In genomic region chr8:47046340-47046739, GRCm38 (mm10) we compare ENCODE assay signal across 17 mouse cellular contexts. TPM values are rescaled to one million over a fixed set of nuclear protein-coding genes. Genes with fewer than 3 reads are reported as not detected.
"Had no signal": no experiment of that assay in that cellular context is flagged by ENCODE, and none has a peak within 500 bp of the region (broad histone marks: within the 10 kb centered on the region; RNA-seq: fewer than 3 reads in every experiment).

No protein-coding gene starts in this region.

- H3K27ac ChIP-seq: liver, embryonic 15.5 days; midbrain, embryonic 10.5 days; midbrain, embryonic 12.5 days; neural tube, embryonic 13.5 days; neural tube, embryonic 15.5 days had no signal

- H3K4me1 ChIP-seq: liver, embryonic 15.5 days; midbrain, embryonic 10.5 days; midbrain, embryonic 12.5 days; neural tube, embryonic 13.5 days; neural tube, embryonic 15.5 days had no signal

- ATAC-seq: liver, postnatal 0 days; midbrain, embryonic 16.5 days had no signal

- H3K4me3 ChIP-seq: liver, embryonic 15.5 days; midbrain, embryonic 10.5 days; midbrain, embryonic 12.5 days; myocyte; neural tube, embryonic 13.5 days; neural tube, embryonic 15.5 days had no signal

- DNase-seq: liver, postnatal 0 days; lung, embryonic 14.5 days; lung, postnatal 14 days; lung, postnatal 4 days; midbrain, embryonic 14.5 days; right cerebral cortex, postnatal 14 days; thymus, adult 18-20 months; thymus, postnatal 14 days; thymus, postnatal 36 days had no signal

- H3K9me3 ChIP-seq: liver, embryonic 15.5 days had no signal

- H3K36me3 ChIP-seq: liver, embryonic 15.5 days; midbrain, embryonic 10.5 days; midbrain, embryonic 12.5 days; neural tube, embryonic 13.5 days; neural tube, embryonic 15.5 days had no signal

- H3K4me2 ChIP-seq: liver, embryonic 15.5 days; lung, embryonic 14.5 days; midbrain, embryonic 12.5 days; neural tube, embryonic 13.5 days; neural tube, embryonic 15.5 days had no signal

- H3K27me3 ChIP-seq: liver, embryonic 15.5 days; midbrain, embryonic 12.5 days; neural tube, embryonic 13.5 days; neural tube, embryonic 15.5 days had no signal

- H3K9ac ChIP-seq: liver, embryonic 15.5 days; liver, postnatal 0 days; lung, embryonic 14.5 days; midbrain, embryonic 12.5 days; neural tube, embryonic 13.5 days; neural tube, embryonic 15.5 days had no signal

RNA-seq across cellular contexts. Expression of gene Enpp6, which starts 59.7 kb away (rescaled TPM):
- total RNA-seq: megakaryocyte, adult 5-6 weeks had no signal
- polyA plus RNA-seq: midbrain, embryonic 14.5 days; myocyte had no signal
